Mouse (Mus musculus): Measurements from ENCODE around the gene Pde6g. TPM values are rescaled to one million over a fixed set of nuclear protein-coding genes. Genes with fewer than 3 reads are reported as not detected.

The Pde6g gene
- total and polyA plus RNA-seq, 3 experiments: 0.52 to 0.76 (median 0.53) TPM

- peak overlapping the region; percentile 92 for H3K27ac ChIP-seq
- H3K27me3 ChIP-seq (ENCODE audit: control insufficient read depth, insufficient read depth, low read length): no peaks in the 10 kb centered on the region
- H3K79me2 ChIP-seq (replicated peaks; ENCODE audit: control insufficient read depth, insufficient read depth, low read length): no peaks in the 10 kb centered on the region
- peak in 1 of 2 experiments; percentile 14 for DNase-seq
- TF ChIP-seq POLR2A (IDR thresholded peaks at IDR 0.05; ENCODE audit: insufficient read depth, low read depth, low read length) (no peak), EP300 (IDR thresholded peaks at IDR 0.05; ENCODE audit: insufficient read depth, low read depth, low read length) (no peak), CTCF (IDR thresholded peaks at IDR 0.05) (no peak)
- peak overlapping the region; percentile 84 for H3K9ac ChIP-seq (ENCODE audit: low read depth, low read length)
- WGBS: 6% methylated on average over 14 of the region's 14 CpGs
- H3K4me1 ChIP-seq (ENCODE audit: control insufficient read depth, insufficient read depth, low read length): no peaks in the 10 kb centered on the region
- no peaks in the 10 kb centered on the region for H3K36me3 ChIP-seq (ENCODE audit: control insufficient read depth, insufficient read depth, low read length)
- intact Hi-C loops (cut with DNase I): loop anchor here (2.0 kb wide), 1 partner anchor 21 kb away; the partner anchor contains the start of gene Nploc4
- H3K4me3 ChIP-seq: peak overlapping the region; percentile 85
These were observed 4.1 kb upstream of the Pde6g start for GRCm38 (mm10) chr11:120457370-120457769.

- no peak overlapping the region for H3K4me3 ChIP-seq
- H3K27ac ChIP-seq: no peak overlapping the region
- intact Hi-C loops (cut with DNase I): no loop called here
- TF ChIP-seq CTCF (IDR thresholded peaks at IDR 0.05) (no peak), EP300 (IDR thresholded peaks at IDR 0.05; ENCODE audit: insufficient read depth, low read depth, low read length) (no peak), POLR2A (IDR thresholded peaks at IDR 0.05; ENCODE audit: insufficient read depth, low read depth, low read length) (no peak)
- no peak for DNase-seq
- WGBS: 92% methylated on average over 7 of the region's 7 CpGs
- no peak overlapping the region for H3K9ac ChIP-seq (ENCODE audit: low read depth, low read length)
- H3K27me3 ChIP-seq (ENCODE audit: control insufficient read depth, insufficient read depth, low read length): no peaks in the 10 kb centered on the region
- H3K36me3 ChIP-seq (ENCODE audit: control insufficient read depth, insufficient read depth, low read length): no peaks in the 10 kb centered on the region
- H3K4me1 ChIP-seq (ENCODE audit: control insufficient read depth, insufficient read depth, low read length): no peaks in the 10 kb centered on the region
- H3K79me2 ChIP-seq (replicated peaks; ENCODE audit: control insufficient read depth, insufficient read depth, low read length): no peaks in the 10 kb centered on the region
These were observed 2.1 kb upstream of the Pde6g start for GRCm38 (mm10) chr11:120455413-120455812.

- no peak overlapping the region for H3K27ac ChIP-seq
- 95% methylated on average over 4 of the region's 4 CpGs for WGBS
These were observed 1.7 kb upstream of the Pde6g start for GRCm38 (mm10) chr11:120454965-120455364.

GRCm38 (mm10) chr11:120452246-120452645, 1.1 kb downstream of the Pde6g start:
- H3K9ac ChIP-seq (ENCODE audit: low read depth, low read length): no peak overlapping the region
- H3K4me1 ChIP-seq (ENCODE audit: control insufficient read depth, insufficient read depth, low read length): no peaks in the 10 kb centered on the region
- intact Hi-C loops (cut with DNase I): no loop called here
- H3K4me3 ChIP-seq: no peak overlapping the region
- H3K27ac ChIP-seq: no peak overlapping the region
- no peak for DNase-seq
- H3K27me3 ChIP-seq (ENCODE audit: control insufficient read depth, insufficient read depth, low read length): no peaks in the 10 kb centered on the region
- no peaks in the 10 kb centered on the region for H3K79me2 ChIP-seq (replicated peaks; ENCODE audit: control insufficient read depth, insufficient read depth, low read length)
- TF ChIP-seq EP300 (IDR thresholded peaks at IDR 0.05; ENCODE audit: insufficient read depth, low read depth, low read length) (no peak), POLR2A (IDR thresholded peaks at IDR 0.05; ENCODE audit: insufficient read depth, low read depth, low read length) (no peak), CTCF (IDR thresholded peaks at IDR 0.05) (no peak)
- WGBS: 72% methylated on average over 3 of the region's 3 CpGs
- H3K36me3 ChIP-seq (ENCODE audit: control insufficient read depth, insufficient read depth, low read length): no peaks in the 10 kb centered on the region

More at GRCm38 (mm10) chr11:120454965-120455364, 1.7 kb upstream of the Pde6g start:
- TF ChIP-seq POLR2A (IDR thresholded peaks at IDR 0.05; ENCODE audit: insufficient read depth, low read depth, low read length): no peak
- no peak for TF ChIP-seq CTCF (IDR thresholded peaks at IDR 0.05)
- TF ChIP-seq EP300 (IDR thresholded peaks at IDR 0.05; ENCODE audit: insufficient read depth, low read depth, low read length): no peak
- Histone ChIP-seq H3K36me3 (ENCODE audit: control insufficient read depth, insufficient read depth, low read length) (no peaks in the 10 kb centered on the region), H3K4me3 (no peak overlapping the region), H3K9ac (ENCODE audit: low read depth, low read length) (no peak overlapping the region), H3K79me2 (replicated peaks; ENCODE audit: control insufficient read depth, insufficient read depth, low read length) (no peaks in the 10 kb centered on the region), H3K27me3 (ENCODE audit: control insufficient read depth, insufficient read depth, low read length) (no peaks in the 10 kb centered on the region), H3K4me1 (ENCODE audit: control insufficient read depth, insufficient read depth, low read length) (no peaks in the 10 kb centered on the region)
- intact Hi-C loops (cut with DNase I): no loop called here
- no peak for DNase-seq

- Histone ChIP-seq H3K27me3 (ENCODE audit: control insufficient read depth, insufficient read depth, low read length) (no peaks in the 10 kb centered on the region), H3K36me3 (ENCODE audit: control insufficient read depth, insufficient read depth, low read length) (no peaks in the 10 kb centered on the region), H3K4me3 (no peak overlapping the region), H3K4me1 (ENCODE audit: control insufficient read depth, insufficient read depth, low read length) (no peaks in the 10 kb centered on the region), H3K79me2 (replicated peaks; ENCODE audit: control insufficient read depth, insufficient read depth, low read length) (no peaks in the 10 kb centered on the region), H3K9ac (ENCODE audit: low read depth, low read length) (no peak overlapping the region), H3K27ac (no peak overlapping the region)
- intact Hi-C loops (cut with DNase I): no loop called here
- WGBS: 88% methylated on average over 7 of the region's 7 CpGs
- no peak for DNase-seq
- TF ChIP-seq CTCF (IDR thresholded peaks at IDR 0.05): no peak
These were observed 6.1 kb downstream of the Pde6g start for GRCm38 (mm10) chr11:120447179-120447578.

GRCm38 (mm10) chr11:120445475-120445874, 7.8 kb downstream of the Pde6g start:
- no peak for DNase-seq
- 52% methylated on average over 3 of the region's 3 CpGs for WGBS
- intact Hi-C loops (cut with DNase I): no loop called here
- TF ChIP-seq CTCF (IDR thresholded peaks at IDR 0.05): no peak
- no peaks in the 10 kb centered on the region for H3K4me1 ChIP-seq (ENCODE audit: control insufficient read depth, insufficient read depth, low read length)
- no peaks in the 10 kb centered on the region for H3K79me2 ChIP-seq (replicated peaks; ENCODE audit: control insufficient read depth, insufficient read depth, low read length)
- no peak overlapping the region for H3K27ac ChIP-seq
- H3K9ac ChIP-seq (ENCODE audit: low read depth, low read length): no peak overlapping the region
- H3K36me3 ChIP-seq (ENCODE audit: control insufficient read depth, insufficient read depth, low read length): no peaks in the 10 kb centered on the region
- no peak overlapping the region for H3K4me3 ChIP-seq
- no peaks in the 10 kb centered on the region for H3K27me3 ChIP-seq (ENCODE audit: control insufficient read depth, insufficient read depth, low read length)
